Mouse (Mus musculus) kidney, postnatal 0 days (tissue): ENCODE measurements around the gene Txnrd3. TPM values are rescaled to one million over a fixed set of nuclear protein-coding genes. Genes with fewer than 3 reads are reported as not detected.

Source experiments
- ATAC-seq: fragments of 200-750 bp; cut with Nextera tagmentation; replicated peaks from 2 replicates; pipeline ENCODE4 v1.8.0; 2017; ENCODE audit warnings: low read depth, moderate number of reproducible peaks, moderate TSS enrichment, moderate library complexity; ENCODE audit not compliant: low FRiP score
- DNase-seq: peaks from one replicate; pipeline ENCODE4 v3.0.0-alpha.2; 2016; ENCODE audit warnings: low spot score
- H3K27ac ChIP-seq: fragments of 300-500 bp; sonication (generic); 2 replicates; pipeline ENCODE4 v1.5.1; 2014; ENCODE audit warnings: mild to moderate bottlenecking
- H3K27me3 ChIP-seq: fragments of 300-500 bp; sonication (generic); 2 replicates; pipeline ENCODE4 v1.6.1; 2014; ENCODE audit warnings: low read length, mixed read lengths; ENCODE audit not compliant: insufficient read depth
- H3K36me3 ChIP-seq: fragments of 300-500 bp; sonication (generic); 2 replicates; pipeline ENCODE4 v1.6.1; 2014; ENCODE audit warnings: low read length, mixed read lengths; ENCODE audit not compliant: insufficient read depth
- H3K4me1 ChIP-seq: fragments of 300-500 bp; sonication (generic); replicated peaks from 2 replicates; pipeline ENCODE4 v1.6.1; 2014; ENCODE audit warnings: antibody characterized with exemption, low read length, mixed read lengths; ENCODE audit not compliant: insufficient read depth
- H3K4me2 ChIP-seq: fragments of 300-500 bp; sonication (generic); 2 replicates; pipeline ENCODE4 v1.6.1; 2014; ENCODE audit warnings: mild to moderate bottlenecking, low read length, moderate library complexity, mixed read lengths
- H3K4me3 ChIP-seq: fragments of 300-500 bp; sonication (generic); replicated peaks from 2 replicates; pipeline ENCODE4 v1.5.1; 2014; ENCODE audit warnings: low read depth, low read length
- H3K9ac ChIP-seq: fragments of 300-500 bp; sonication (generic); 2 replicates; pipeline ENCODE4 v1.6.1; 2014; ENCODE audit warnings: low read depth, low read length
- H3K9me3 ChIP-seq: fragments of 300-500 bp; sonication (generic); replicated peaks from 2 replicates; pipeline ENCODE4 v1.6.1; 2016; ENCODE audit warnings: low read length, inconsistent platforms, mixed read lengths
- CTCF ChIP-seq: IDR thresholded peaks from 2 replicates; pipeline ENCODE4 v1.5.1; 2016; ENCODE audit warnings: antibody characterized with exemption, low read depth, mild to moderate bottlenecking, moderate library complexity
- WGBS: fragments of 180-500 bp; shearing (Covaris S2); extraction: QIAGEN DNeasy Blood & Tissue Kit; methylation state at CpG from one replicate; pipeline ENCODE4 v1.1.7; 2014; 5-methylcytosine and 5-hydroxymethylcytosine counted together
- polyA plus RNA-seq: library from polyadenylated mRNA; unstranded; fragments of >200 nt; fragmentation: Nextera tagmentation; extraction: Ambion mirVana; gene quantifications from 2 replicates; pipeline ENCODE4 v1.2.1, GENCODE M21; 2015

Txnrd3 gene
- polyA plus RNA-seq = 27.9 and 29.2 TPM in 2 replicates

GRCm38 (mm10) chr6:89643798-89644270 lies at the start of gene Txnrd3:
Gene Txnrd3 (plus strand): TSS chr6:89643988.
- peaks cover 3% of the 10 kb centered on the region; the same call in 1 of the 2 replicates for H3K4me1 ChIP-seq
- no peaks in the 10 kb centered on the region for H3K9me3 ChIP-seq
- DNase-seq (peak; percentile 94), ATAC-seq (peak; percentile 90)
- WGBS = under 1% methylated on average over 51 of the region's 51 CpGs
- peak within 1 kb of the TSS; percentile 98 for H3K27ac ChIP-seq
- H3K36me3 ChIP-seq = no peaks in the 10 kb centered on the region
- peak within 1 kb of the TSS; percentile 89 for H3K4me2 ChIP-seq
- TF ChIP-seq CTCF = peak; percentile 54
- no peaks in the 10 kb centered on the region for H3K27me3 ChIP-seq
- peak within 1 kb of the TSS; percentile 72 for H3K9ac ChIP-seq
- H3K4me3 ChIP-seq = peak within 1 kb of the TSS; percentile 56

GRCm38 (mm10) chr6:89595018-89595776 lies 48.6 kb upstream of the Txnrd3 start, which contains the start of gene Chchd6:
Gene Chchd6 (minus strand): TSS chr6:89595652.
- H3K9me3 ChIP-seq = no peaks in the 10 kb centered on the region
- H3K4me2 ChIP-seq = peak within 1 kb of the TSS; percentile 79
- H3K27ac ChIP-seq = no peak within 1 kb of the TSS
- 0 out of 2 replicates have a peak, but pooled peaks cover 4% of the 10 kb centered on the region for H3K4me1 ChIP-seq
- H3K27me3 ChIP-seq = no peaks in the 10 kb centered on the region
- H3K36me3 ChIP-seq = no peaks in the 10 kb centered on the region
- DNase-seq (peak; percentile 96), ATAC-seq (peak; percentile 100)
- WGBS = under 1% methylated on average over 56 of the region's 56 CpGs
- TF ChIP-seq CTCF = no peak
- H3K9ac ChIP-seq = peak within 1 kb of the TSS; percentile 65
- H3K4me3 ChIP-seq = peak within 1 kb of the TSS; percentile 67

- H3K9ac ChIP-seq = no peak overlapping the region
- no peak overlapping the region for H3K4me3 ChIP-seq
- WGBS = 30% methylated on average over 5 of the region's 5 CpGs
- TF ChIP-seq CTCF = no peak
- H3K27ac ChIP-seq = no peak overlapping the region
- 0 out of 2 replicates have a peak, but pooled peaks cover 4% of the 10 kb centered on the region for H3K4me1 ChIP-seq
- no peaks in the 10 kb centered on the region for H3K36me3 ChIP-seq
- peak overlapping the region; percentile 79; the same call in 1 of the 2 replicates for H3K4me2 ChIP-seq
- no peak for DNase-seq
- H3K27me3 ChIP-seq = no peaks in the 10 kb centered on the region
- no peaks in the 10 kb centered on the region for H3K9me3 ChIP-seq
- peak; percentile 57 for ATAC-seq
Observed at GRCm38 (mm10) chr6:89595777-89596146, 48.0 kb upstream of the Txnrd3 start.

GRCm38 (mm10) chr6:89596510-89596909 lies 47.3 kb upstream of the Txnrd3 start:
- no peak for DNase-seq
- no peaks in the 10 kb centered on the region for H3K9me3 ChIP-seq
- no peak overlapping the region for H3K9ac ChIP-seq
- H3K4me2 ChIP-seq = no peak overlapping the region
- H3K27ac ChIP-seq = no peak overlapping the region
- 0 out of 2 replicates have a peak, but pooled peaks cover 4% of the 10 kb centered on the region for H3K4me1 ChIP-seq
- no peak overlapping the region for H3K4me3 ChIP-seq
- H3K36me3 ChIP-seq = no peaks in the 10 kb centered on the region
- 100% methylated on average over 1 of the region's 1 CpGs for WGBS
- H3K27me3 ChIP-seq = no peaks in the 10 kb centered on the region
- no peak for ATAC-seq
- no peak for TF ChIP-seq CTCF

GRCm38 (mm10) chr6:89606096-89606495 lies 37.7 kb upstream of the Txnrd3 start:
- no peaks in the 10 kb centered on the region for H3K4me1 ChIP-seq
- DNase-seq = no peak
- ATAC-seq = no peak
- WGBS = 59% methylated on average over 3 of the region's 3 CpGs
- H3K27ac ChIP-seq = no peak overlapping the region
- H3K27me3 ChIP-seq = no peaks in the 10 kb centered on the region
- no peak for TF ChIP-seq CTCF
- no peaks in the 10 kb centered on the region for H3K36me3 ChIP-seq
- H3K4me3 ChIP-seq = no peak overlapping the region
- no peaks in the 10 kb centered on the region for H3K9me3 ChIP-seq
- no peak overlapping the region for H3K9ac ChIP-seq
- H3K4me2 ChIP-seq = no peak overlapping the region

- no peaks in the 10 kb centered on the region for H3K36me3 ChIP-seq
- H3K4me1 ChIP-seq = no peaks in the 10 kb centered on the region
- no peak overlapping the region for H3K27ac ChIP-seq
- H3K9me3 ChIP-seq = no peaks in the 10 kb centered on the region
- DNase-seq = no peak
- H3K27me3 ChIP-seq = no peaks in the 10 kb centered on the region
- ATAC-seq = no peak
- H3K4me3 ChIP-seq = no peak overlapping the region
- no peak overlapping the region for H3K4me2 ChIP-seq
- 50% methylated on average over 4 of the region's 4 CpGs for WGBS
- TF ChIP-seq CTCF = peak; percentile 42; the same call in 1 of the 2 replicates
- no peak overlapping the region for H3K9ac ChIP-seq
Observed at GRCm38 (mm10) chr6:89607999-89608398, 35.8 kb upstream of the Txnrd3 start.
